Mouse (Mus musculus) stomach, postnatal 0 days (tissue): ENCODE measurements around the gene Tbc1d14.

ENCODE experiments used
- CTCF ChIP-seq: IDR thresholded peaks from 2 replicates; pipeline ENCODE4 v1.5.1; 2016; ENCODE audit warnings: antibody characterized with exemption, low read depth, mild to moderate bottlenecking, moderate library complexity
- EP300 ChIP-seq: optimal IDR thresholded peaks from 2 replicates; pipeline ENCODE3; 2016; ENCODE audit warnings: antibody characterized with exemption

GRCm38 (mm10) chr5:36510956-36511355 lies 82.1 kb downstream of the Tbc1d14 start:
- TF ChIP-seq CTCF: no peak
- no peak for TF ChIP-seq EP300
